Mouse (Mus musculus): ENCODE data around the gene Mpzl1. TPM values are rescaled to one million over a fixed set of nuclear protein-coding genes. Genes with fewer than 3 reads are reported as not detected.

The Mpzl1 gene
- polyA plus RNA-seq, 1 experiment from 2014 or later, result 71.4 TPM

DNA sequence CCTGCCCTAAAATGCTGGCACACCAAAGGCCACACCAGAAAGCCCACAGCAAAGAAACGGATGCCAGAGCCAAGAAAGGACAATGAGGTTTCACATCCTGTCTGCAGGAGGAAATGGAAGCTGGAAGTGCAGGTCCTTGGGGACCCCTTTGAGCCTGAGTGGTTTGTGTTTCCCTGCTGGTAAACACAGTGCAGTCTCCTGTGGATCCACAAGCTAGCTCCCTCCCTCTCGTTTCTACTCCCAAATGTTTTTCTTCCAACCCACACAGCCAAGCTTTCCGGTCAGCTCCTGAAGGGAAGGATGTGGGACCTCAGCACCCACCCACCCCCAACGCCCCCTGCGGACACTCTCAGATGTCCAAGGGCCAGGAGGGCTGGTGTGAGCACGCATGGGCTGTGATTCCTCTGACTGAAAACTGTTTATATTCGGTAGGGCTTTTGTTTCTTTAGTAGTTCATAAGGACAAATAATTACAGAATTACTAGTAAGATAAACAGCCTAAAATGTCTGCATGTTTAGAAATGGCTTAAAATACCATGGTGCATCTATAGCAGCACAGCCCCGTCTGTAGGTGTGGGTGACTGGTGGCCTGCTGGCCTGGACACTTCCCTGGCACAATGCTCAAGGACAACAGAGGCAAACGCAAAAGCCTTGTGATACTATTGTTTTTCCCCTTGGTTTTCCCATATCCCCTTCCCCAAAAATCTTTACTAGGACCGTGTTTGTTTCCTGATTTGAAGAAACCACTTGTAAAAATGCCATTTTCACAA, 44.9 kb downstream of the Mpzl1 start:
- H3K36me3 ChIP-seq (ENCODE audit: control insufficient read depth, insufficient read depth, low read length), result peaks cover 3% of the 10 kb centered on the region; the same call in 1 of the 2 replicates
- no peaks in the 10 kb centered on the region for H3K27me3 ChIP-seq (ENCODE audit: control insufficient read depth, insufficient read depth, low read length)
- H3K9me3 ChIP-seq (ENCODE audit: control insufficient read depth, low read length), result no peaks in the 10 kb centered on the region
- H3K27ac ChIP-seq (replicated peaks), result peak overlapping the region; percentile 46; the same call in 1 of the 2 replicates
- TF ChIP-seq CTCF (IDR thresholded peaks at IDR 0.05; ENCODE audit: low read depth) (peak; percentile 31; the same call in 1 of the 2 replicates), EP300 (optimal IDR thresholded peaks at IDR 0.05) (peak; percentile 39)
- H3K4me2 ChIP-seq (replicated peaks; ENCODE audit: low read depth), result no peak overlapping the region
- no peaks in the 10 kb centered on the region; the same call in 1 of the 2 replicates for H3K4me1 ChIP-seq (replicated peaks; ENCODE audit: control insufficient read depth, insufficient read depth)
- DNase-seq (ENCODE audit: low spot score), result no peak
- peak; percentile 61; the same call in 1 of the 2 replicates for ATAC-seq (ENCODE audit: low FRiP score, low TSS enrichment)
- no peak overlapping the region for H3K4me3 ChIP-seq (ENCODE audit: low read depth, low read length)
- 31% methylated on average over 10 of the region's 10 CpGs for WGBS
- H3K9ac ChIP-seq (ENCODE audit: low read length), result no peak overlapping the region

DNA sequence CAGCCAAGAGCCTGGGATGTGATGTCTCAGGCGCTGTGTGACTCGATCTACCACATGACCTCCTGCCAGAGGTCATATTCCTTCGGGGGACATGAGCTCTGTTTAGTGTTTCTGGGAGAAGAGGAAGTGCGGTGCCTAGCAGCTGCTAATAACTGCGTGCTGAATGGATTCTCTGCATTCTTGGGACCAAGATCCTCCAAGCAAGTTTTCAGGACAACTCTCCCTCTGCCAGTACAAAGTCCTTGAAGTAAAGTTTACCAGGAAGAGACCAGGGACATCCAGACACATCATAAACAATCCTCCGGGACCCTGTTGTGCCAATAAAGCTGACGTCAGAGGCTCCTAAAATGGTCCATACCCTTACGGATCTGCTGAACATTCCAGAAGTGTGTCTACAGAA, 46.5 kb downstream of the Mpzl1 start:
- ATAC-seq (ENCODE audit: low FRiP score, low TSS enrichment) (no peak), DNase-seq (ENCODE audit: low spot score) (no peak)
- Histone ChIP-seq H3K9me3 (ENCODE audit: control insufficient read depth, low read length) (no peaks in the 10 kb centered on the region), H3K9ac (ENCODE audit: low read length) (no peak overlapping the region), H3K4me1 (replicated peaks; ENCODE audit: control insufficient read depth, insufficient read depth) (no peaks in the 10 kb centered on the region; the same call in 1 of the 2 replicates), H3K4me2 (replicated peaks; ENCODE audit: low read depth) (no peak overlapping the region), H3K27me3 (ENCODE audit: control insufficient read depth, insufficient read depth, low read length) (no peaks in the 10 kb centered on the region), H3K4me3 (ENCODE audit: low read depth, low read length) (no peak overlapping the region), H3K36me3 (ENCODE audit: control insufficient read depth, insufficient read depth, low read length) (peaks cover 3% of the 10 kb centered on the region; the same call in 1 of the 2 replicates), H3K27ac (replicated peaks) (0 out of 2 replicates have a peak overlapping the region, but pooled peaks have one; percentile 45)
- WGBS, result 32% methylated on average over 8 of the region's 8 CpGs
- TF ChIP-seq CTCF (IDR thresholded peaks at IDR 0.05; ENCODE audit: low read depth), result no peak
- TF ChIP-seq EP300 (optimal IDR thresholded peaks at IDR 0.05), result no peak

DNA sequence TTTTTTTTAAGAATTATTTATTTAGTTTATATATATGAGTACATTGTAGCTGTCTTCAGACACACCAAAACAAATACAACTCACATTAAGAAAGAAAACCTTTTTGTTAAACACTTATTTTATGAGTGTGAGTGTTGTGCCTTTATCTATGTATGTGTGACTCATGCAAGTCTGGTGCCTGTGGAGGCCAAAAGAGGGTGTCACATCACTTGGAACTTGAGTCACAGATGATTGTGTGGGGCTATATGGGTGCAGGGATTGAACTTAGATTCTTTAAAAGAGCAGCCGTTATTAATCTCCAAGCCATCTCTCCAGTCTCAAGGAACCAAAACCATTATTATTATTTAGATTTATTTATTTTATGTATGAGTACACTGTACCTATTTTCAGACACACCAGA, 48.0 kb downstream of the Mpzl1 start:
- Histone ChIP-seq H3K9ac (ENCODE audit: low read length) (no peak overlapping the region), H3K9me3 (ENCODE audit: control insufficient read depth, low read length) (no peaks in the 10 kb centered on the region), H3K4me3 (ENCODE audit: low read depth, low read length) (no peak overlapping the region), H3K4me2 (replicated peaks; ENCODE audit: low read depth) (no peak overlapping the region), H3K36me3 (ENCODE audit: control insufficient read depth, insufficient read depth, low read length) (peaks cover 3% of the 10 kb centered on the region; the same call in 1 of the 2 replicates), H3K27ac (replicated peaks) (no peak overlapping the region; the same call in 1 of the 2 replicates), H3K4me1 (replicated peaks; ENCODE audit: control insufficient read depth, insufficient read depth) (no peaks in the 10 kb centered on the region; the same call in 1 of the 2 replicates), H3K27me3 (ENCODE audit: control insufficient read depth, insufficient read depth, low read length) (no peaks in the 10 kb centered on the region)
- no peak for DNase-seq (ENCODE audit: low spot score)
- no peak for ATAC-seq (ENCODE audit: low FRiP score, low TSS enrichment)
- TF ChIP-seq EP300 (optimal IDR thresholded peaks at IDR 0.05) (no peak), CTCF (IDR thresholded peaks at IDR 0.05; ENCODE audit: low read depth) (no peak)
- WGBS, result 48% methylated on average over 1 of the region's 1 CpGs

DNA sequence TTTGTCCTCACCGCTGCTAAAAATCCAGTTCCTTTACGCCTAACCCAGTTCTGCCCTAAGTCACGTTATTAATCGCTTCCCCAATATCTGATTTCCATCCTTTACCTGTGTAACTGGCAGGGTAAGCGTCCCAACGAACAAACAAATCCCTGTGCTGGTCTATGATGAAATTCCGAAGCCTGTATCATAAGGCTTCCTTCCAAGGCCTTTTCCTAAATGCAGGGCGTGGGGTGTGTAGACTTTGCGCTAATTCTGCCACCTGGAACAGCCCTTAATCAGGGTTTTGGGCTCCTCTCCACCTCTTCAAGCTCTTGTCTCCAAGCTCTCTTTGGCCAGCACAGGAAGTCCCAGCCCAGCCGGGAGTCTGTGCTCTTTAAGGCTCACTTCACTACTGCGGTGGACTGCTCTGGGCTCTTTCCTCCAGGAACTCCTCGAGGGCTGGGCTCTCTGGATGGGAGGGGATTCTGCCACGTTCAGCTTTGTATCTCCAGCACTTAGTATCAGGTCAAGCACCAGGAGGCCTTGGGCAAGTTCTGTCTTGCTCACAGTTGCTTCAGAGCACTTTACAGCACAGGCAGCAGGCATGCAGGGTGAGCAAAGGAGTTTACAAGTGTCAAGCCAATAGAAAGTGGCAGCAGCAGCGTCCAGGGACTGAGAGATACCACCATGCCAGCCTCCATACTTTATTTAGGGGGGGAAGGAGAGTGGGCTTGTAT, 48.8 kb downstream of the Mpzl1 start:
- Histone ChIP-seq H3K27me3 (ENCODE audit: control insufficient read depth, insufficient read depth, low read length) (no peaks in the 10 kb centered on the region), H3K9me3 (ENCODE audit: control insufficient read depth, low read length) (no peaks in the 10 kb centered on the region), H3K4me3 (ENCODE audit: low read depth, low read length) (no peak overlapping the region), H3K4me2 (replicated peaks; ENCODE audit: low read depth) (no peak overlapping the region; the same call in 1 of the 2 replicates), H3K36me3 (ENCODE audit: control insufficient read depth, insufficient read depth, low read length) (no peaks in the 10 kb centered on the region), H3K27ac (replicated peaks) (peak overlapping the region; percentile 65), H3K4me1 (replicated peaks; ENCODE audit: control insufficient read depth, insufficient read depth) (no peaks in the 10 kb centered on the region; the same call in 1 of the 2 replicates), H3K9ac (ENCODE audit: low read length) (no peak overlapping the region)
- WGBS, result 48% methylated on average over 14 of the region's 14 CpGs
- no peak for TF ChIP-seq EP300 (optimal IDR thresholded peaks at IDR 0.05)
- no peak for TF ChIP-seq CTCF (IDR thresholded peaks at IDR 0.05; ENCODE audit: low read depth)
- no peak for ATAC-seq (ENCODE audit: low FRiP score, low TSS enrichment)
- DNase-seq (ENCODE audit: low spot score), result no peak

DNA sequence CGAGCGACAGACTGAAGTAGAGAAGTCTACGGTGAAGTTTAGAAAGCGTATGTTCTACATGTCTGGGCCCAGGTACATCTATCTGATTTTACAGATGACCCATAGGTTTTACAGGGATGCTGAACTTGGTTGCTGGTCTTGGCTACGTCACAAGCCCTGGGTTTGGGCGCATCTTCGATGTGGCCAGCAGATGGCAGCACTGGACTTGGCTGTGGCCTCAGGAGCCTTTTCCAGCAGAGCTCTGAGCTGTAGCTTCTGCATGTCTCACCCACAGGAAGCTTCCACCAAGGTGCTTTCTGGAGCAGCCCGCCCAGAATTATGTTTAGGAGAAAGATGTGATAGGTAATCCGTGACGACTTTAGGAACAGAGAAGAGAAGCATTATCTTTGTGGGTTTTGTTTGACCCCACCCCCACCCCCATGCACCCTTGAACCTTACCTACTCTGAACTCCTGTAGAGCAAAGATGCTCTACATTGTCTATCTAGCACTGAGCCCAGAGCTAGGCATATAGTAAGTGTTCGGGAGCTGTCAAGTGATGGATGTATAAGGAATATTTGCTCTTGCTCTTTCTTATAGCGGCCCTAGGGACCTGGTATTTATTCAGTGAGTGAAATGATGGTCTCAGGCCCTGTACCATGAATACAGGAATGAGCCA, 50.7 kb downstream of the Mpzl1 start:
- 28% methylated on average over 12 of the region's 12 CpGs for WGBS
- H3K9me3 ChIP-seq (ENCODE audit: control insufficient read depth, low read length), result no peaks in the 10 kb centered on the region

More for the DNA sequence above, 50.7 kb downstream of the Mpzl1 start:
- peak; percentile 88 for DNase-seq (ENCODE audit: low spot score)
- Histone ChIP-seq H3K4me2 (replicated peaks; ENCODE audit: low read depth) (no peak overlapping the region), H3K9ac (ENCODE audit: low read length) (no peak overlapping the region), H3K4me3 (ENCODE audit: low read depth, low read length) (no peak overlapping the region), H3K27me3 (ENCODE audit: control insufficient read depth, insufficient read depth, low read length) (no peaks in the 10 kb centered on the region), H3K4me1 (replicated peaks; ENCODE audit: control insufficient read depth, insufficient read depth) (no peaks in the 10 kb centered on the region; the same call in 1 of the 2 replicates), H3K36me3 (ENCODE audit: control insufficient read depth, insufficient read depth, low read length) (no peaks in the 10 kb centered on the region), H3K27ac (replicated peaks) (no peak overlapping the region)
- TF ChIP-seq CTCF (IDR thresholded peaks at IDR 0.05; ENCODE audit: low read depth), result peak; percentile 97
- TF ChIP-seq EP300 (optimal IDR thresholded peaks at IDR 0.05), result no peak
- peak; percentile 80 for ATAC-seq (ENCODE audit: low FRiP score, low TSS enrichment)

All from stomach, postnatal 0 days (tissue).